Comparison of ENCODE assay signal across 18 mouse cellular contexts in the genomic region with DNA sequence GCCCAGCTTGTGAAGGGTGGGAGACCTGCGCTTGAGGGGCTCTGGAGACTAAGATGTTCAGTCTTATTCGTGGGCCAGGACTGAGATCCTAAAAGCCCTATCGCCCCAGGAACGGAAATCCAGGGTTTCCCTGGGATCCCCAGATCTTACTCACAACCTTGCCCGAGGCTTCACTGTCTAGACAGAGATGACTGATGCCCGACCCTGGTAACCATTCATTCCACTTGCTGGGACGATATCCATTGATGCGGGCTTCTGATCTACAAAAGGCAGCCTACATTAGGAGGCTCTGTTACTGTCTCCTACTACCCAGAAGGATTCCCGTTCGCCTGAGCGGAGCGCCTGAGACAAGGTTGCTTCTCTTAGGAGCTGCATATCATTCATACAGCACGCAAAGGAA. TPM values are rescaled to one million over a fixed set of nuclear protein-coding genes. Genes with fewer than 3 reads are reported as not detected.
DNase-seq lines count a peak whose midpoint lies in the region; ATAC-seq and TF ChIP-seq lines count a peak whose summit lies in the region.
"Had no signal": no experiment of that assay in that cellular context is flagged by ENCODE, and none has a peak within 500 bp of the region (broad histone marks: within the 10 kb centered on the region; RNA-seq: fewer than 3 reads in every experiment).

No protein-coding gene starts in this region.

- H3K36me3 ChIP-seq in kidney, embryonic 15.5 days: no peaks in the 10 kb centered on the region
- peaks cover 4% of the 10 kb centered on the region for H3K36me3 ChIP-seq in ES-Bruce4 (ENCODE audit: control insufficient read depth, insufficient read depth, low read length, poor library complexity, severe bottlenecking)
- no peaks in the 10 kb centered on the region for H3K36me3 ChIP-seq in hindbrain, postnatal 0 days (ENCODE audit: insufficient read depth, low read length)
- H3K36me3 ChIP-seq: heart, embryonic 15.5 days; liver, embryonic 12.5 days had no signal

- H3K4me1 ChIP-seq in kidney, embryonic 15.5 days: peaks cover 25% of the 10 kb centered on the region
- H3K4me1 ChIP-seq in ES-Bruce4 (ENCODE audit: control insufficient read depth, insufficient read depth, low read length): peaks cover 1% of the 10 kb centered on the region
- H3K4me1 ChIP-seq in hindbrain, postnatal 0 days (ENCODE audit: insufficient read depth, low read length): no peaks in the 10 kb centered on the region

- H3K4me2 ChIP-seq in kidney, embryonic 15.5 days: peak overlapping the region; percentile 55; the same call in 1 of the 2 replicates
- 0 out of 2 replicates have a peak overlapping the region, but pooled peaks have one; percentile 57 for H3K4me2 ChIP-seq in hindbrain, postnatal 0 days (ENCODE audit: low read depth, low read length)

- 20% methylated on average over 13 of the region's 13 CpGs for WGBS in kidney, embryonic 15.5 days
- WGBS in hindbrain, postnatal 0 days: 15% methylated on average over 13 of the region's 13 CpGs

- no peak for TF ChIP-seq EP300 in ES-Bruce4 (IDR thresholded peaks at IDR 0.05; ENCODE audit: insufficient read depth, low read depth, low read length)

- H3K9ac ChIP-seq in kidney, embryonic 15.5 days: no peak overlapping the region
- peak overlapping the region; percentile 93 for H3K9ac ChIP-seq in ES-Bruce4 (ENCODE audit: low read depth, poor library complexity, severe bottlenecking)
- H3K9ac ChIP-seq in hindbrain, postnatal 0 days (replicated peaks; ENCODE audit: low read length): no peak overlapping the region
- H3K9ac ChIP-seq: heart, embryonic 15.5 days; liver, embryonic 12.5 days had no signal

- DNase-seq in kidney, postnatal 14 days: no peak
- peak; percentile 69 for DNase-seq in Muller cell, postnatal 12 days (ENCODE audit: inconsistent ontology term)
- no peak for DNase-seq in hindbrain, postnatal 0 days (ENCODE audit: low spot score)
- no peak for DNase-seq in spleen, postnatal 4 days (ENCODE audit: low spot score in 2 of 2)
- no peak for DNase-seq in spleen, adult 18-20 months
- DNase-seq: lung, postnatal 14 days; thymus, postnatal 14 days had no signal

- H3K27me3 ChIP-seq in kidney, embryonic 15.5 days: peaks cover 71% of the 10 kb centered on the region
- no peaks in the 10 kb centered on the region for H3K27me3 ChIP-seq in ES-Bruce4 (ENCODE audit: control insufficient read depth, insufficient read depth, low read length, poor library complexity, severe bottlenecking)
- peaks cover 20% of the 10 kb centered on the region; the same call in 1 of the 2 replicates for H3K27me3 ChIP-seq in hindbrain, postnatal 0 days (ENCODE audit: insufficient read depth, low read length)
- H3K27me3 ChIP-seq: Patski had no signal

- TF ChIP-seq CTCF in ES-Bruce4 (IDR thresholded peaks at IDR 0.05; ENCODE audit: low read depth, low read length): no peak
- TF ChIP-seq CTCF in hindbrain, postnatal 0 days (IDR thresholded peaks at IDR 0.05; ENCODE audit: low read depth): no peak

- H3K27ac ChIP-seq in kidney, embryonic 15.5 days: no peak overlapping the region
- peak overlapping the region; percentile 0; the same call in 1 of the 2 replicates for H3K27ac ChIP-seq in ES-Bruce4 (ENCODE audit: insufficient read depth, low read length)
- H3K27ac ChIP-seq in hindbrain, postnatal 0 days: no peak overlapping the region
- H3K27ac ChIP-seq: heart, embryonic 15.5 days; kidney, postnatal 0 days; liver, embryonic 12.5 days had no signal

- H3K9me3 ChIP-seq in kidney, embryonic 15.5 days (replicated peaks): no peaks in the 10 kb centered on the region
- H3K9me3 ChIP-seq in ES-Bruce4 (replicated peaks; ENCODE audit: control insufficient read depth, insufficient read depth, low read length, poor library complexity, severe bottlenecking): no peaks in the 10 kb centered on the region
- no peaks in the 10 kb centered on the region for H3K9me3 ChIP-seq in hindbrain, postnatal 0 days (ENCODE audit: low read length)
- H3K9me3 ChIP-seq: heart, embryonic 15.5 days; liver, embryonic 12.5 days had no signal

- 0 out of 2 replicates have a peak overlapping the region, but pooled peaks have one; percentile 21 for H3K4me3 ChIP-seq in kidney, embryonic 15.5 days (replicated peaks)
- peak overlapping the region; percentile 69 for H3K4me3 ChIP-seq in ES-Bruce4 (ENCODE audit: low read depth, low read length)
- no peak overlapping the region for H3K4me3 ChIP-seq in hindbrain, postnatal 0 days (ENCODE audit: low read length)
- H3K4me3 ChIP-seq: liver, embryonic 12.5 days had no signal

- TF ChIP-seq POLR2A in ES-Bruce4 (IDR thresholded peaks at IDR 0.05; ENCODE audit: insufficient read depth, low read length): no peak

- ATAC-seq in kidney, embryonic 15.5 days (replicated peaks; ENCODE audit: low FRiP score): no peak
- no peak for ATAC-seq in hindbrain, postnatal 0 days
- ATAC-seq: CD4-positive, CD25-positive, alpha-beta regulatory T cell, adult 4 months; liver, embryonic 12.5 days; Patski had no signal

RNA-seq across cellular contexts. Expression of a gene that starts 0.5 kb away (rescaled TPM):
- 1.4 and 1.7 TPM in 2 replicates for polyA plus RNA-seq in kidney, embryonic 15.5 days (2015; fragmentation: Nextera tagmentation; extraction: Ambion mirVana)
- polyA plus RNA-seq in ES-Bruce4 (2011; ENCODE audit: insufficient read depth, insufficient read length, low read depth, missing spikeins): 57.2 and 66.7 TPM in 2 replicates
- 0.21 and 0.83 TPM in 2 replicates for total RNA-seq in hindbrain, postnatal 0 days (2014; rRNA removed)
- 0.44 and 0.59 TPM in 2 replicates for polyA plus RNA-seq in hindbrain, postnatal 0 days (2015; fragmentation: Nextera tagmentation; extraction: Ambion mirVana)
- total RNA-seq: megakaryocyte-erythroid progenitor cell, adult 5-6 weeks had no signal
- polyA plus RNA-seq: liver, embryonic 12.5 days had no signal

RNA-seq across cellular contexts. Expression of a gene that starts 17.3 kb away (rescaled TPM):
- 24.9 and 30.5 TPM in 2 replicates for polyA plus RNA-seq in kidney, embryonic 15.5 days (2015; fragmentation: Nextera tagmentation; extraction: Ambion mirVana)
- 1.4 TPM in 2 replicates for polyA plus RNA-seq in ES-Bruce4 (2011; ENCODE audit: insufficient read depth, insufficient read length, low read depth, missing spikeins)
- 20.8 and 30.8 TPM in 2 replicates for total RNA-seq in hindbrain, postnatal 0 days (2014; rRNA removed)
- 19.4 and 20.5 TPM in 2 replicates for polyA plus RNA-seq in hindbrain, postnatal 0 days (2015; fragmentation: Nextera tagmentation; extraction: Ambion mirVana)
- total RNA-seq: granulocyte monocyte progenitor cell, adult 5-6 weeks; megakaryocyte-erythroid progenitor cell, adult 5-6 weeks had no signal
- polyA plus RNA-seq: CD4-positive, CD25-positive, alpha-beta regulatory T cell, adult 4 months had no signal

RNA-seq across cellular contexts. Expression of a gene that starts 22.7 kb away (rescaled TPM):
- polyA plus RNA-seq in kidney, embryonic 15.5 days (2015; fragmentation: Nextera tagmentation; extraction: Ambion mirVana): 0.85 and 1.1 TPM in 2 replicates
- 2.1 and 2.6 TPM in 2 replicates for polyA plus RNA-seq in ES-Bruce4 (2011; ENCODE audit: insufficient read depth, insufficient read length, low read depth, missing spikeins)
- total RNA-seq in hindbrain, postnatal 0 days (2014; rRNA removed): not detected in 2 replicates
- polyA plus RNA-seq in hindbrain, postnatal 0 days (2015; fragmentation: Nextera tagmentation; extraction: Ambion mirVana): not detected in 2 replicates
- total RNA-seq: granulocyte monocyte progenitor cell, adult 5-6 weeks; layer of hippocampus, adult 8-10 months; megakaryocyte-erythroid progenitor cell, adult 5-6 weeks had no signal
- polyA plus RNA-seq: CD4-positive, CD25-positive, alpha-beta regulatory T cell, adult 4 months; forebrain, embryonic 11.5 days; heart, embryonic 15.5 days; liver, embryonic 12.5 days had no signal

RNA-seq across cellular contexts. Expression of a gene that starts 26.8 kb away (rescaled TPM):
- polyA plus RNA-seq in kidney, embryonic 15.5 days (2015; fragmentation: Nextera tagmentation; extraction: Ambion mirVana): 2.2 and 2.4 TPM in 2 replicates
- 15.9 and 16.5 TPM in 2 replicates for polyA plus RNA-seq in ES-Bruce4 (2011; ENCODE audit: insufficient read depth, insufficient read length, low read depth, missing spikeins)
- 0.40 and 0.73 TPM in 2 replicates for total RNA-seq in hindbrain, postnatal 0 days (2014; rRNA removed)
- polyA plus RNA-seq in hindbrain, postnatal 0 days (2015; fragmentation: Nextera tagmentation; extraction: Ambion mirVana): 0.51 and 0.57 TPM in 2 replicates
- total RNA-seq: granulocyte monocyte progenitor cell, adult 5-6 weeks; layer of hippocampus, adult 8-10 months; megakaryocyte-erythroid progenitor cell, adult 5-6 weeks had no signal
- polyA plus RNA-seq: CD4-positive, CD25-positive, alpha-beta regulatory T cell, adult 4 months had no signal

Comparison
In these comparisons a context has a peak if more than half of its experiments do, and no peak if none do; other contexts are left out.
1. RNA of a gene that starts 0.5 kb away (polyA plus RNA-seq): 57.2 to 66.7 TPM in ES-Bruce4; 1.4 to 1.7 TPM in kidney, embryonic 15.5 days and 0.44 to 0.59 TPM in hindbrain, postnatal 0 days; every median in the first group is over 10 times any median in the second.